Mouse (Mus musculus): ENCODE measurements at regions not wholly inside any gene's neighbourhood (a gene's known extent, or its start where the extent isn't known, plus 50 kb on each side); places are given as distances from the start of the nearest gene placed in this dataset.

GRCm38 (mm10) chr17:63803599-63803998 lies 59.3 kb upstream of the Fer start:
- DNase-seq = peak; percentile 84

- DNase-seq = no peak
These were observed 58.4 kb upstream of the Fer start for GRCm38 (mm10) chr17:63804416-63804815.

GRCm38 (mm10) chr17:63806360-63806759 lies 56.5 kb upstream of the Fer start:
- DNase-seq = no peak

- no peak for DNase-seq
These were observed 55.2 kb upstream of the Fer start for GRCm38 (mm10) chr17:63807590-63808228.

GRCm38 (mm10) chr17:63808756-63809155 lies 54.1 kb upstream of the Fer start:
- no peak for DNase-seq

- DNase-seq = peak; percentile 8
These were observed 51.5 kb upstream of the Fer start for GRCm38 (mm10) chr17:63811246-63811785.

GRCm38 (mm10) chr17:63812586-63812985 lies 50.3 kb upstream of the Fer start:
- no peak for DNase-seq

Measured in lung, postnatal 36 days (tissue).